Mouse (Mus musculus) forelimb bud, embryonic 11.5 days (tissue): ENCODE results near the gene Them5.

ENCODE experiments used
- DNase-seq: peaks from one replicate; pipeline ENCODE4 v3.0.0-alpha.2; 2012; ENCODE audit warnings: low read depth, low spot score

Them5 gene

DNA sequence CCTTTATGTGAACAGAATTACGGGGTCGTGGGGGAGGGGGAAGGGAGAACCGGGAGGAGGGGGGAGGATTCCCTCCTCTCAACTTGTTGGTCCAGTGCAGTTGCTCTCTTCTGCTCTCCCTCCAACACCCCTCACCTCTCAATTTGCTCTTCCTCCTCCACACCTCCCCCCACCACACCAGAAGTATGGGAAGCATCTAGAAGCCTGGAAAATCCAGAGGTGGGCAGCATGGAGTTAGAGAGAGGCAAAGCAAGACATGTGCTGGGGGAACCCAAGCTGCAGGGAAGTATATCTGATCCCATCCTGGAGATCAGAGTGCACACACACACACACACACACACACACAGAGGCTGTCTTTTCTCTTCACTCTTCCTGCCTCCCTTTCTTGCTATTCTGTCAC is 30.1 kb downstream of the Them5 start:
- DNase-seq: no peak

DNA sequence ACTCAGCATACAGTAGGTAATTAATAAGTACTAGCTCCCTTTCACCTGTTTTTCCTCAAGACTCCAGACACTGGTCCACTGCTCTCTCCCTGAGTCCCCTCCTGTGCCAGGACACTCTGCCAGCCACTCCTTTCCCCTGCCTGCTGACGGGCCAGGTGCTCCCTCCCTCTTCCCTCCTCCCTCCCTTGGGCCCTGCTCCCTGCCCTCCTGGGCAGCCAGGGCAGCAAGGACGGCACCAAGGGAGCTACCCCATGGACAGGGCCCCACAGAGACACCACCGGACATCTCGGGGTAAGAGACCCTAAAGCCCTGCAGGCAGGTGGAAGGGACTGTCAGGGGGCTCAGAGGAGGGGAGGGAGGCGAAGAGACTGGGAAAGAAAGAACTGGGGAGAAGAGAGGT is 30.7 kb downstream of the Them5 start, which contains the start of gene Rorc:
Rorc (plus strand) TSS at position 154 of the 400 bp plus-strand sequence.
- DNase-seq: no peak

DNA sequence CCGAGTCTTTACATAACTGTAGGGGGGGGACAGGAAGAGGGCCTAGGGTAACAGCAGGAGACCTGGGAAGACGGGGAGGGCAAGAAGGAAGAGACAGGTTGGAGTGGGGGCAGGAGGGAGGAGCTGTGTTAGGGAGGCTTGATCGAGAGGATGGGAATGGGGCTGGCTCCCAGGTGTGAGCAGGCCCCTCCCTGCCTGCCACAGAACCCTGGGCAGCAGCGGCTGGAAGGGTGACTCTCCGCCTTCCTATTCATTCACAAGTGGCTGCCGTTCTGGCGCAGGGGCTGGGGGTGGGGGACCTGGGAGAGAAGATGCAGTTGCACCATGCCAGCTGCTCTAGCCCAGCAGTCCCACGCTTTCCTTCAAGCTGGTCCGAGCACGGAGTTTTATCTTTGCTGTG is 31.2 kb downstream of the Them5 start:
- no peak for DNase-seq

DNA sequence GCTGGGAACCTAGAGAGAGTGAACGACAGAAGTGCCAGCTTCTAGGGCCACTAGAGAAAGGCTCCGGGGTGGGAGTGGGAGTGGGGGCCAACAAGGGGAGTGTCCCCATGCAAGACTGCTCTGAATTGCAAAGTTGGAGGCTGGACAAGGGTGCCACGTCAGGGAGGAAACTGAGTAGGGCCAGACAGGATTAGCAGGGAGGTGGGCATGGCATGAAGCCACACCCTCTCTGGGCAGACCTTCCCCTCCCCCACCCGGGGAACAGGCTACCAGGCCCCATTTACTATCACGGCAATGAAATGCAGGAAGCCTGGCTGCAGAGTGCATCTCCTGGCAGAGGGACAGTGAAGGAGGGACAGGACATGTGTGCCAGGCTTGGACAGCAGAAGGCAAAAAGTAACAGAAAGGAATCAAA is 31.7 kb downstream of the Them5 start:
- no peak for DNase-seq

DNA sequence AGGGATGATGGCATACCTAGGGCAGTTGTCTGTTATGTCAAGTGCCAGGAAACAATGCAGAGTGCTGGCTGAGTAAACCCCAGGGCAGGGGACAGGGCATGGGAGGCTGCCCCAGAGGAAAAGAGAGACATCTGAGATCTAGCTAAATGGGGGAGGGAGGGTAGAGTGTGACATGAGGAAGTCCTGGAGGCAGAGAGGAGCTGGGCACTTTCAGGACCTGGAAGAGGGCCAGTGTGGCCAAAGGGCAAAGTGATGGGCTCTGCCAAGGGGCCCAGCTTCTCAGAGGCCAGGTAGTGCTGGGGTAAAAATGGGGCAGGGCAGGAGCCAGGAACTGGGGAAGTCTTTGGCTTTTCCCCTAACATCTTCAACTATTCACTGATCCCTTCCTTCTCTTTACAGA is 32.7 kb downstream of the Them5 start:
- no peak for DNase-seq

DNA sequence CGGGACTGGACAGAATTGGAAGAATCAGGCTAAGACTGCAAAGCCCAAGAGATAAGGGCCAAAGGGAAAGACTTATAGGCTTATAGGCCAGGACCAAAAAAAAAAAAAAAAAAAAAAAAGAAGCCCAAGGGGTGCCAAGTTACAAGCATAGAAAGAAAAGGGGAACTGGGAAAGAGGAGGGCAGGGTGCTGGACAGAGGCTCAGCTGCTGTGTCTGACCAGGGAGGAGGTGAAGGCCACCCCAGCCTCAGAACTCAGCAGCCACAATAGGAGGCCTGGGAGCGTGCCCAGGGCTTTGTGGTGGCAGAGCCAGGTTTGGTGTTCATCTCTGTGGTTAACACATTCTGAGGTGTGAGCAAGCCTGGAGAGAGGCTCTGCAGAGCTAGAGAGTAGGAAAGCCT is 33.2 kb downstream of the Them5 start:
- no peak for DNase-seq

DNA sequence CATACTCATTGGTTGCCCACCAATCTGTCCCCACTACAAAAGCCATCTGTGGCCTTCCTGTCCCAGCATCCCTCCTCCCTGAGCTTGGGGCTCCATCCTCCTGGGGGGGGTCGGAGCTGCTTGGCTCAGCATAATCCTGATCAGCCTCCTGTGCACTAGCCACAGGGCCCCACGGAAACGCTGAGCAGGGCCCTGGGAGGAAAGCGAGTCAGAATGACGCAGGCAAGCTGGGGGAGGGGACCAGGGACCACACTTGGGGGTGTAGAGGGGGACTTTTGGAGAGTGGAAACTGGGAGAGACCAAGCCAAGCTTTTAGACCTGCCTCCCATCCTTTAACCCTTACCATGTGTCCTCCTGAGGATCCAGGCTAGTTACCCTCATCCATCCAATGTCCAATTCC is 34.0 kb downstream of the Them5 start:
- DNase-seq: no peak

DNA sequence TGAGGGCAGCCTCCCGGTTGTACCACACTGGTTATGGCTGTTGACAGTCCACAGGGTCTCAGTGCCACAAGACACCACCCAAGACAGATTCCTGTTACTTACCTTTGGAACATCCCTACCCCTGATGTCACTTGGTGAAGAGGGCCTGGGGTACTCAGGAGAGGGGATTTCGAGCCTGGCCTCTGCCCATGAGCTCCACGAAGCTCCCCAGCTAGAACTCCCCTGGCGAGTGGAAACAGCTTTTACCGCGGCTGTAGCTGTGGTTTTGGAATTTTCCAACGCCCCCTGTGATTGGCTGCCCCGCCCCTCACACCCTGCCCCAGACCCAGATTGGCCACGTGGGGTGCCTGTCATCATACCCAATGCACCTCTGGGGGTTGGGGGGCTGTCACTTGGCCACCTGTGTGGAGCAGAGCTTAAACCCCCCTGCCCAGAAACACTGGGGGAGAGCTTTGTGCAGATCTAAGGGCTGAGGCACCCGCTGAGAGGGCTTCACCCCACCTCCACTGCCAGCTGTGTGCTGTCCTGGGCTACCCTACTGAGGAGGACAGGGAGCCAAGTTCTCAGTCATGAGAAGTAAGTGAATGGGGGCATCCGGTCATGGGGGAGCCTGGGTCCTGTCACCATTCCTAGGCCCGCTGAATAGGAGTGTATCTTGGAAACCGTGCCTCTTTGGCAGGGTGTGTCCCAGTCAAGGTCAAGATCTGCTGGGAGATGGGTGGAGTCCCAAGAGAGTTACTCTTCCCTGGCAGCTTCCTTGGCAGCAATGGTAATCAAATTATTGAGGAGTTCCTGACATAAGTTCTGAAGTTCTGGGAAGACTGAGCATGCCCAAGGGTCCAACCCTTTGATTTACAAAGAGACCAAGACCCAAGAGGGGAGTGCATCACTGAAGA is 35.4 kb downstream of the Them5 start:
- DNase-seq: no peak

DNA sequence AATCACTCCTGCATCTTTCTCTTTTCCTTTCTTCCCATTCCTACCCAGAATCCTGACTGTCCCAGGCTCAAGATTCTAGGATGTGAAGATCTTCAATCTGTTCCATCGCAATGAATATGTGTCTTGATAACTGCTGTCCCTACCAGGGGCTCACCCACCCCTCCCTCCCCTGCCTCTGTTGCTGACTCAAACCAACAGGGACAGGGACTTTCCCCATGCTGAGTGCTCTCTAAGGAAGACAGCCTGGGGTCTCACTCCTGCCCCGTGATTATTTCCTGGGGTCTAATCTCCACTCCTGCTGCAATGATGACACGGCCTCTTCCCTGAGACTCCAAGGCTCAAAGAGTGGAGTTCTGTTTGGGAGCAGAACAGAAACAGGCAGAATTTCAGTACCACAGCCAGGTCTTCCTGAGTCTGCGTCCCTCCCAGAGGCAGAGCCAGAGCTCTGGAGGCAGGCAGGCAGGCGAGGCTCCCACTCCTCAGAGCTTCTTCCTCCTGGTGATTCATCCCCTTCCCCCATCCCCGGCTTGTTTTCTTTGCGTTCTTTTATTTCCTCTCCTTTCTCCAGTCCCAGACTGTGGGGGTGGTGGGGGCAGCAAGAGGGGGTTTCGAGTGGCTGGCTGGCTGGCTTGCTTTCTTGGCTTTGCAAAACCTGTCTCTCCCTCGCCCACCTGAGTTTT is 38.1 kb downstream of the Them5 start:
- DNase-seq: no peak

DNA sequence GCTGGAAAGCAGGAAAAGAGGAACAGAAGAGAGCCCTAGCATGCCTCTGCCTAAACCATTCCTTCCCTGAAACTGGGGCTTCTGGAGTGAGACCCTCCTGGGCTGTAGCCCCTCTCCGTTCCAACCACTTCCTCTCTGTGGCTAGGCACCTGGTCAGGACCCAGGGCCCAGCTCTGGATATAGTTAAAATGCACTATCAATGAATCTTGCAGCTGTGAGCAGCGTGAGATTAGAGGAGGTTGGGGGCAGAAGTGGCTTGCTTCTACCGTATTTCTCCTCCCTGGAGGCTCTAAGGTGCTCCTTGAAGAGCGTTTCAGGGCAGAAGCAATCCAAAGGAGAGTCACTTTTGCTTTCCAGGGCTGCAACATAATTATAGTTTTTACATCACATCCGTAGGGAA is 40.4 kb downstream of the Them5 start:
- DNase-seq: no peak

DNA sequence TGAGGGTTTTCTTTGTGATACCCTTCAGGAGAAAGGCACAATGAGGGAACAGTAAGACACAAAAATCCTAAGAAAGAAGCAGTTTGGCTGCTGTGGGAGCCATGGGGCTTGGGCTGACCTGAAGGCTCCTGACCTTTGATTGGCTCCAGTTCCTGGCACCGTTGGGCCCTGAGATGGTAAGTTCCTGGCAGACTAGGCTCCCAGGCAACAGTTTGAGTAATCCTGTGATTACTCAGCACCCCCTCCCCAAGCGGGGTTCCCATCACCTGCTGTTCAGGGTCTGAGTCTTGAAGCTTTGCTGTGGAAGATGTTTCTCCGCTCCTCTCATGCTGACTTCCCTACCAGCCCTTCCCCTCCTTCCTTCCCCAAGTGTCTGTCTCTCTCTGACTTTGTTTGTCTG is 41.6 kb downstream of the Them5 start:
- DNase-seq: no peak

DNA sequence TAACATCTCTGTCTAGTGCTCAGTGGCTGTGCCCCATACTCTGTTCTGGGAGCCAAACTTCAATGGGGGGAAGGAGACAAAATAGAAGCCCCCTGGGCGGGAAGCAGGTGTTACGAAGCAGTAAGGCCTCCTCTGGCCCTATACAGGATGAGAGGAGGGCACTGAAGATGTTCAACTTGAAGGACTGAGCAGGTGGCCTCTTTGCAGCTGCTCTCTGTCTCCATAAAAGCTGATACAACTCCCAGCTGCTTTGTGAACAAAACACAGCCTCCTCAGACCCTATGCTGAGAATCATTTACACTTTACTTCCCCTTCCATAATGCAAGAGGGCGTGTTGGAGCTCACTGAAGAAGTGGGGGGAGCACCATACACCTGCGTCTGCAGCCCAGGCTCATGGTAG is 44.8 kb downstream of the Them5 start:
- DNase-seq: no peak

DNA sequence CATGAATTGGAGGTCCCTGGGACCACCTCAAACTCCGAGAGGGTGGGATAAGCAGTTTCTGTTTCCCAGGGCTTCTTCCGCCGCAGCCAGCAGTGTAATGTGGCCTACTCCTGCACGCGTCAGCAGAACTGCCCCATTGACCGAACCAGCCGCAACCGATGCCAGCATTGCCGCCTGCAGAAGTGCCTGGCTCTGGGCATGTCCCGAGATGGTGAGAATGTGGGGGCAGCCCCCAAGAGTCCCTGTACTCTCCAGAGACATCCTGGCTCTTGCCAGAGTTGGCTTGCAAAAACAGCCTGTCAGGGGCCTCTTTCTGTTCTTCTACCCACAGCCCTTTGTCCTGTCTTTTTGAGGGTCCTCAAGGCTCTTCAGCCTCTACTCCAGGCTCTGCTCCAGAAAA is 45.5 kb downstream of the Them5 start:
- no peak for DNase-seq

DNA sequence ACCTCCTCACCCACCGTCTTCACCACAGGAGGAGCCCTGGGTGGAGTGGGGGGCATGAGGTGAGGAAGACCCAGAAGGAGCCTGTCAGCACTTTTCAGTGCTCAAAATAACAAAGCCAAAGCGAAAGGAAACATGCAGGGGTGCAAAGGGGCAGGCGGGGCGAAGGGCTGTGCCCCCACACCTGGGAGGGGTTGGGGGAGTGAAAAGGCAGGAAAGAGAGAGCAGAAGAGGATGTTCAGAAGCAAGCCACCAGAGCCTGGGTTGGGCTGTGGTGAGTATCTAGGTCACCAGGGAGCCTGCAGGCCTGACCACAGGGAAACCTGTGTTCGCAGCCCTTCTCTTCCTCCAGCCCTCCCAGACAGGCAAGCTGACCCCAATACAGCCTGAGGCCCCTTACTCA is 46.1 kb downstream of the Them5 start:
- no peak for DNase-seq

DNA sequence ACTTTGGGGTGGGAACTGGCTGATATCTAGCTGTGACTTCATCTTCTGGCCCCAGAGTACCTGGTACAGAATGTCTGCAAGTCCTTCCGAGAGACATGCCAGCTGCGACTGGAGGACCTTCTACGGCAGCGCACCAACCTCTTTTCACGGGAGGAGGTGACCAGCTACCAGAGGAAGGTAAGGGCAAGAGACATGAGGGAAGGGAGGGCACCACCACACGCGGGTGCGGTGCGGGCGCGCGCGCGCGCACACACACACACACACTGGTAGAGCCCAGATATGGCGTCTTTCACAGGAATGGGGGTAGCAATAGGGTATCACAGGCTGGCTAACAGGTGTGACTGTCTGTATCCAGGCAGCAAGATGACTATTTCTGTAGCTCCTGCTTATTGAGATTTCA is 47.5 kb downstream of the Them5 start:
- no peak for DNase-seq

DNA sequence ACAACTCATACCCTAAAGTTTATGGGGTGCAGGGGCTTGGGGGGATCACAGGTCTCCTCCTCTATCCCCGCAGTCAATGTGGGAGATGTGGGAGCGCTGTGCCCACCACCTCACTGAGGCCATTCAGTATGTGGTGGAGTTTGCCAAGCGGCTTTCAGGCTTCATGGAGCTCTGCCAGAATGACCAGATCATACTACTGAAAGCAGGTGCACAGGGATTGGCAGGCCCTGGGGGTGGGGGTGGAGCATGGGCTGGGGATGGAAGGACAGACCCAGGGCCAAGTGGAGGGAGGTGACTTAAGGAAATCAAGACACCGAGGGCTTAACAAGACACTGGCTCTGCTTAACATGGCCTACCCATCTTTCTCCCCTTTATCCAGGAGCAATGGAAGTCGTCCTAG is 49.1 kb downstream of the Them5 start:
- DNase-seq: no peak

DNA sequence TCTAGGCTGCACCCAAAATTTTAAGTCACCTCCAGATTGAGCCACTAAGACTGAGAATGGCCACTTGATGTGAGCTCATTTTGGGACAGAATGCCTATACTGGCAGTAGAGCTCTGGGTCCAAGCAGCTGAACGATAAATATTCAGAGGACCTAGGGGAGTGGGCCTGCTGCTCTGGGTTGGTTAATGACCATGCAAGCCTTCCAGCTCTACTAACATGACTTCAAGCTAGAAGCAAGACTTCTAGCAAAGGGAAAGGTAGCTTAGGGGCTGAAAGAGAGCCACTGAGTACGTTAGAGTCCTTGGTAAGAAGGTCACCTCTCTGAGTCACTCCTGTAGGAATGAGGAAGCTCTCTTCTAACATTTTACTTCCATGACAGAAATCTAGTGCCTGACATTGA is 50.2 kb downstream of the Them5 start:
- no peak for DNase-seq

DNA sequence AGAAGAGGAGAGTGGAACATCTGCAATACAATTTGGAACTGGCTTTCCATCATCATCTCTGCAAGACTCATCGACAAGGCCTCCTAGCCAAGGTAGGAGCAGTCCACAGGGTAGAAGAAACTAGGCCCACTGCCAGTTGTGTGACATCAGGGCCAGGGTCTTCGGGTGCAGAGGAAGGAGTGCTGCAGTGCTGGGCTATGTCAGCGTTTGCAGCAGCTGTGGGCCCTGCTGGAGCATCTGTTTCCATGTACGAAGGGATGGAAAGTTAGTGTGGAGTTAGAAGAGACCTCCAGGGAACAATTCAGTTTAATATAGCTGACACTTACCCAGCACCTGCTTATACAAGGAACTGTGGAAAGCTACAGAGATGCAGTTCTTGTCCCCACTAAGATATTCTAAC is 51.1 kb downstream of the Them5 start:
- no peak for DNase-seq

DNA sequence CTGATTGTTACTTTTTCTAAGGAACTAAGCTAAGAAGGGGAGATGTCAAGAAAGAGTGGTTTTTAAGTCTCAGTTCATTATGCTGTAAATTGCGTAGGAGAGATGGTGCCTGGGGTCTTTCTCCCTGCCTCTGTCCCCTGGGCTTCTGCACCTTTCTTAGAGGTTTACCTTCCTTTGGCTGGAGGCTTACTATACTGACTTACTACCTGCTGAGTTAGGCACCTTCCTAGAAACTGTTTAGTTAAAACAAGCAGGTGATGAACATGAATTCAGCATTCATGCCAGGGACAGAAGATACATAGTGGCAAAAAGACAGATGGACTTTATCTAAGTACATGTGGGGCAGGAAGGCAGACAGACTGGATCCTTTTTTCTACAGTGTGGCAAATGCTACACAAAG is 54.4 kb downstream of the Them5 start:
- no peak for DNase-seq

DNA sequence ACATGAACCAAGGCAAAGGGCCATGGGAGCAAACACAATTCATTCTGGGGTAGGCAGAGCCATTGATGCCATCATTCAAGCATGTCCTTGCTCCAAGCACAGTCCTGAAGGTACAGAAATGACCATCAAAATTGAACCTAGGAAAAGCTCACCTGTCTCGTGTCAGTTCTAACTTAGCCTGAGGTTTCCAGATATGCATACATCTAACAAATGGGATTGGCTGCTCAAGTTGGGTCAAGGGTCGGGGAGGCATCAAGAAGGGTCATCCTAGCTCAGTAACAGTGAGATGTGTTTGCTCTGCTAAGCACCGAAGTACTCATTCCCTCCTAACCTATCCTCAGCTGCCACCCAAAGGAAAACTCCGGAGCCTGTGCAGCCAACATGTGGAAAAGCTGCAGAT is 55.0 kb downstream of the Them5 start:
- no peak for DNase-seq
